Mouse (Mus musculus) fat pad, adult 2 months (tissue): ENCODE measurements around the gene Ctdsp1.

Experiments
- DNase-seq: peaks from one replicate; pipeline ENCODE4 v3.0.0-alpha.2; 2011; ENCODE audit warnings: low read depth, low spot score; ENCODE audit errors: extremely low read depth

The Ctdsp1 gene

GRCm38 (mm10) chr1:74390924-74391748, at the start of gene Ctdsp1:
Gene Ctdsp1, plus strand, starts transcription at chr1:74391509.
- DNase-seq: no peak

GRCm38 (mm10) chr1:74341898-74342297, 49.4 kb upstream of the Ctdsp1 start:
- DNase-seq: no peak

- DNase-seq: no peak
These were observed 49.0 kb upstream of the Ctdsp1 start for GRCm38 (mm10) chr1:74342308-74342707.

GRCm38 (mm10) chr1:74343161-74343560, 48.1 kb upstream of the Ctdsp1 start:
- no peak for DNase-seq

- DNase-seq: no peak
These were observed 47.0 kb upstream of the Ctdsp1 start for GRCm38 (mm10) chr1:74344163-74344916.

- DNase-seq: no peak
These were observed 40.0 kb upstream of the Ctdsp1 start for GRCm38 (mm10) chr1:74351185-74351769.

GRCm38 (mm10) chr1:74352532-74353096, 38.7 kb upstream of the Ctdsp1 start:
- no peak for DNase-seq

- no peak for DNase-seq
These were observed 37.7 kb upstream of the Ctdsp1 start for GRCm38 (mm10) chr1:74353453-74354229.

GRCm38 (mm10) chr1:74357531-74357930, 33.8 kb upstream of the Ctdsp1 start:
- no peak for DNase-seq

GRCm38 (mm10) chr1:74359952-74360517, 31.3 kb upstream of the Ctdsp1 start:
- DNase-seq: no peak

GRCm38 (mm10) chr1:74361812-74362211, 29.5 kb upstream of the Ctdsp1 start, which contains the start of gene Catip:
Gene Catip, plus strand, starts transcription at chr1:74362108.
- no peak for DNase-seq

GRCm38 (mm10) chr1:74362325-74363229, 28.7 kb upstream of the Ctdsp1 start:
- DNase-seq: no peak

GRCm38 (mm10) chr1:74363437-74363836, 27.9 kb upstream of the Ctdsp1 start:
- no peak for DNase-seq

GRCm38 (mm10) chr1:74364270-74364669, 27.0 kb upstream of the Ctdsp1 start:
- no peak for DNase-seq

- DNase-seq: no peak
These were observed 23.2 kb upstream of the Ctdsp1 start for GRCm38 (mm10) chr1:74367886-74368645.

- DNase-seq: no peak
These were observed 21.3 kb upstream of the Ctdsp1 start for GRCm38 (mm10) chr1:74370040-74370439.

- DNase-seq: no peak
These were observed 17.9 kb upstream of the Ctdsp1 start for GRCm38 (mm10) chr1:74373372-74373771.

GRCm38 (mm10) chr1:74374980-74375379, 16.3 kb upstream of the Ctdsp1 start, which contains the start of gene Slc11a1:
Gene Slc11a1, plus strand, starts transcription at chr1:74375195.
- DNase-seq: no peak
